Mouse (Mus musculus): ENCODE measurements at regions not wholly inside any gene's neighbourhood (a gene's known extent, or its start where the extent isn't known, plus 50 kb on each side); places are given as distances from the start of the nearest gene placed in this dataset.

- TF ChIP-seq CTCF (IDR thresholded peaks at IDR 0.05; ENCODE audit: low read depth, low read length) (no peak), POLR2A (IDR thresholded peaks at IDR 0.05; ENCODE audit: extremely low read depth, insufficient read depth, low read length) (no peak)
These were observed 63.9 kb upstream of the Gimd1 start for GRCm38 (mm10) chr3:132565755-132566154.
